In genomic region chr1:173196359-173196758, GRCm38 (mm10) we compare ENCODE assay signal across 33 mouse cellular contexts. TPM values are rescaled to one million over a fixed set of nuclear protein-coding genes. Genes with fewer than 3 reads are reported as not detected.
"Had no signal": no experiment of that assay in that cellular context is flagged by ENCODE, and none has a peak within 500 bp of the region (broad histone marks: within the 10 kb centered on the region; RNA-seq: fewer than 3 reads in every experiment).

No protein-coding gene starts in this region.

- H3K4me2 ChIP-seq: liver, embryonic 13.5 days; midbrain, embryonic 11.5 days; neural tube, embryonic 12.5 days; neural tube, embryonic 15.5 days; stomach, embryonic 15.5 days had no signal

- H3K4me3 ChIP-seq: left cerebral cortex, adult 2 months; liver, embryonic 13.5 days; megakaryocyte, embryonic 14.5 days; neural tube, embryonic 12.5 days; neural tube, embryonic 15.5 days; stomach, embryonic 15.5 days had no signal

- H3K27ac ChIP-seq: kidney, postnatal 0 days; left cerebral cortex, adult 2 months; liver, embryonic 13.5 days; macrophage; neural tube, embryonic 12.5 days; neural tube, embryonic 15.5 days; stomach, embryonic 15.5 days had no signal

- H3K4me1 ChIP-seq: liver, embryonic 13.5 days; megakaryocyte, embryonic 14.5 days; neural tube, embryonic 12.5 days; neural tube, embryonic 15.5 days; stomach, embryonic 15.5 days had no signal

- H3K9me3 ChIP-seq: liver, embryonic 13.5 days; megakaryocyte, embryonic 14.5 days; neural tube, embryonic 12.5 days; neural tube, embryonic 15.5 days; stomach, embryonic 15.5 days had no signal

- H3K27me3 ChIP-seq: liver, embryonic 13.5 days; megakaryocyte, embryonic 14.5 days; neural tube, embryonic 12.5 days; neural tube, embryonic 15.5 days; stomach, embryonic 15.5 days had no signal

- DNase-seq: kidney, postnatal 25 days; layer of hippocampus, postnatal 36 days; liver, embryonic 13.5 days; lung, adult 2 months; lung, postnatal 14 days; midbrain, embryonic 14.5 days; right cerebral cortex, adult 18-20 months; right cerebral cortex, postnatal 14 days; spleen, adult 18-20 months; thymus, adult 18-20 months; thymus, postnatal 36 days had no signal

- H3K9ac ChIP-seq: liver, embryonic 13.5 days; neural tube, embryonic 12.5 days; neural tube, embryonic 15.5 days; stomach, embryonic 15.5 days had no signal

- H3K36me3 ChIP-seq: liver, embryonic 13.5 days; neural tube, embryonic 12.5 days; neural tube, embryonic 15.5 days; stomach, embryonic 15.5 days had no signal

RNA-seq across cellular contexts. Expression of gene Olfr218, which starts 1.2 kb away (rescaled TPM):
- total RNA-seq: layer of hippocampus, adult 8-10 months; layer of hippocampus, postnatal 10 days; layer of hippocampus, postnatal 36 days; left cerebral cortex, adult 2 months; left cerebral cortex, postnatal 10 days; left cerebral cortex, postnatal 36 days; liver, adult 2 months; midbrain, postnatal 0 days had no signal
- polyA plus RNA-seq: kidney, embryonic 14.5 days; kidney, postnatal 0 days; large intestine, adult 2 months; limb, embryonic 11.5 days; limb, embryonic 14.5 days; liver, adult 2 months; liver, embryonic 13.5 days; liver, embryonic 16.5 days; lung, adult 2 months; lung, embryonic 16.5 days; macrophage; midbrain, embryonic 11.5 days; midbrain, embryonic 14.5 days; midbrain, postnatal 0 days; neural tube, embryonic 12.5 days; neural tube, embryonic 15.5 days; stomach, embryonic 15.5 days; testis, adult 2 months; urinary bladder, adult 2 months had no signal

RNA-seq across cellular contexts. Expression of gene Olfr1406, which starts 5.9 kb away (rescaled TPM):
- total RNA-seq: layer of hippocampus, adult 8-10 months; layer of hippocampus, postnatal 10 days; layer of hippocampus, postnatal 36 days; left cerebral cortex, adult 2 months; left cerebral cortex, postnatal 10 days; left cerebral cortex, postnatal 36 days; liver, adult 2 months; midbrain, postnatal 0 days had no signal
- polyA plus RNA-seq: kidney, embryonic 14.5 days; kidney, postnatal 0 days; large intestine, adult 2 months; limb, embryonic 11.5 days; limb, embryonic 14.5 days; liver, adult 2 months; liver, embryonic 13.5 days; liver, embryonic 16.5 days; lung, adult 2 months; lung, embryonic 16.5 days; macrophage; midbrain, embryonic 11.5 days; midbrain, embryonic 14.5 days; midbrain, postnatal 0 days; neural tube, embryonic 12.5 days; neural tube, embryonic 15.5 days; stomach, embryonic 15.5 days; testis, adult 2 months; urinary bladder, adult 2 months had no signal

RNA-seq across cellular contexts. Expression of gene Olfr1404, which starts 15.8 kb away (rescaled TPM):
- total RNA-seq: layer of hippocampus, adult 8-10 months; layer of hippocampus, postnatal 10 days; layer of hippocampus, postnatal 36 days; left cerebral cortex, adult 2 months; left cerebral cortex, postnatal 10 days; left cerebral cortex, postnatal 36 days; liver, adult 2 months; midbrain, postnatal 0 days had no signal
- polyA plus RNA-seq: kidney, embryonic 14.5 days; kidney, postnatal 0 days; large intestine, adult 2 months; limb, embryonic 11.5 days; limb, embryonic 14.5 days; liver, adult 2 months; liver, embryonic 13.5 days; liver, embryonic 16.5 days; lung, adult 2 months; lung, embryonic 16.5 days; macrophage; midbrain, embryonic 11.5 days; midbrain, embryonic 14.5 days; midbrain, postnatal 0 days; neural tube, embryonic 12.5 days; neural tube, embryonic 15.5 days; stomach, embryonic 15.5 days; testis, adult 2 months; urinary bladder, adult 2 months had no signal

RNA-seq across cellular contexts. Expression of gene Fcer1a, which starts 30.7 kb away (rescaled TPM):
- total RNA-seq: layer of hippocampus, adult 8-10 months; layer of hippocampus, postnatal 10 days; layer of hippocampus, postnatal 36 days; left cerebral cortex, adult 2 months; left cerebral cortex, postnatal 10 days; left cerebral cortex, postnatal 36 days; liver, adult 2 months; midbrain, postnatal 0 days had no signal
- polyA plus RNA-seq: kidney, embryonic 14.5 days; kidney, postnatal 0 days; limb, embryonic 11.5 days; liver, adult 2 months; lung, embryonic 16.5 days; macrophage; midbrain, embryonic 11.5 days; midbrain, embryonic 14.5 days; midbrain, postnatal 0 days; neural tube, embryonic 12.5 days; neural tube, embryonic 15.5 days; stomach, embryonic 15.5 days; testis, adult 2 months had no signal

RNA-seq across cellular contexts. Expression of gene Olfr1408, which starts 59.2 kb away (rescaled TPM):
- total RNA-seq: layer of hippocampus, adult 8-10 months; layer of hippocampus, postnatal 10 days; layer of hippocampus, postnatal 36 days; left cerebral cortex, adult 2 months; left cerebral cortex, postnatal 10 days; left cerebral cortex, postnatal 36 days; liver, adult 2 months; midbrain, postnatal 0 days had no signal
- polyA plus RNA-seq: kidney, embryonic 14.5 days; kidney, postnatal 0 days; large intestine, adult 2 months; limb, embryonic 11.5 days; limb, embryonic 14.5 days; liver, adult 2 months; liver, embryonic 13.5 days; liver, embryonic 16.5 days; lung, adult 2 months; lung, embryonic 16.5 days; macrophage; midbrain, embryonic 11.5 days; midbrain, embryonic 14.5 days; midbrain, postnatal 0 days; neural tube, embryonic 12.5 days; neural tube, embryonic 15.5 days; stomach, embryonic 15.5 days; testis, adult 2 months; urinary bladder, adult 2 months had no signal
